Mouse (Mus musculus): ENCODE results near the gene Smo.

DNA sequence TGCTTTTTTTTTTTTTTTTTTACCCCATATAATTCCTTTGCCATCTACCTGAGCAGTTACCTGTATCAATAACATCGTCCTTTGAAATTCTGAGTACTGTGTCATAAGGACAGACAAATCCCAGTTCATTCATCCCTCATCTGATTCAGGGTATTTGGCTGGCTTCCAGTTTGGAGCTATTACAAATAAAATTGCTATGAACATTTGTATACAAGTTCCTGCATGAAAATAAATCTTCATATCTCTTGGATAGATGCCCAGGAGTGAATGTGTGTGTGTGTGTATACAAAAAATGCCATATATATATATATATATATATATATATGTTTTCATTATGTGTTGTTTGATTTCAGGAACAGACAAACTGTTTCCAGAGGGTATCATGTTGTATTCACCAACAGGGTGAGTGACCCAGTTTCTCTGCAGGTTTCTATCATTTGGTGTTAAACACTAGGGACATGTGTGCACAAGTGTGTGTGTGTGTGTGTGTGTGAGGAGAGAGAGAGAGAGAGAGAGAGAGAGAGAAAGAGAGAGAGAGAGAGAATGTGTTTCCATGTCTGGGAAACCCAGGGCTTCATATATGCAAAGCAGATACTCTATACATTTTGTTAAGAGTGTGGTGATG is 8.6 kb upstream of the Smo start:
- TF ChIP-seq POLR2A (IDR thresholded peaks at IDR 0.05; ENCODE audit: control insufficient read depth, low read depth, low read length) (no peak), CTCF (IDR thresholded peaks at IDR 0.05; ENCODE audit: control insufficient read depth, insufficient read depth, insufficient replicate concordance, low read depth, low read length) (no peak)

All from testis, adult 2 months (tissue).